Mouse (Mus musculus) heart, postnatal 0 days (tissue): Measurements from ENCODE around the gene Kcnj12.

ENCODE experiments used
- CTCF ChIP-seq: IDR thresholded peaks from 2 replicates; pipeline ENCODE4 v1.5.1; 2016; ENCODE audit warnings: antibody characterized with exemption, control low read depth, low read depth
- EP300 ChIP-seq: IDR thresholded peaks from 2 replicates; pipeline ENCODE4 v1.6.1; 2016; ENCODE audit warnings: antibody characterized with exemption, low read depth

DNA sequence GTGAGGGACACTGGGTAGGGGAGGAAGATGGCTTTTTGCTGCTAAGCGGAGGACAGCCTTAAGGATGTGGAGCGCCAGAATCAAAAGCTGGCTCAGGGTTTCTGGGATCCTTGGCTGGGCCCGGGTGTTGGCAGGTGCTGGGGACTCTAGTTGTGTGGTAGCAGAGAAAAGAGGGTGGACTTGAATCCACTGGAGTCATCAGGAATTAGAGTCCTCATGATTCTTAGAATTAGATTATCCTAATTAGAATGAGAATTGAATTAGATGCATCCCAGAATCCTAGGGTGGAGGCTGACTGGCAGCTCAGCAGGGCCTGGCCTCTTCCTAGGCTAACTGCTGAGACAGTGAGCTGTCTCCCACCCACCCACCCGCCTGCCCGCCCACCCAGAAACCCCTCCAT, 17.6 kb upstream of the Kcnj12 start:
- TF ChIP-seq CTCF (no peak), EP300 (no peak)
